Mouse (Mus musculus) retina, adult 2 months (tissue): ENCODE results near the gene Skida1.

Source experiments
- DNase-seq: peaks from one replicate; pipeline ENCODE4 v3.0.0-alpha.2; 2012; ENCODE audit warnings: low read depth, low spot score

The Skida1 gene

GRCm38 (mm10) chr2:18022886-18023285 lies 26.0 kb downstream of the Skida1 start:
- DNase-seq = no peak

- DNase-seq = no peak
Measured at GRCm38 (mm10) chr2:18019122-18019521, 29.7 kb downstream of the Skida1 start.

GRCm38 (mm10) chr2:18017321-18017720 lies 31.5 kb downstream of the Skida1 start:
- no peak for DNase-seq

- DNase-seq = no peak
Measured at GRCm38 (mm10) chr2:18016639-18017038, 32.2 kb downstream of the Skida1 start.

- DNase-seq = no peak
Measured at GRCm38 (mm10) chr2:18015581-18015980, 33.3 kb downstream of the Skida1 start.

GRCm38 (mm10) chr2:18012866-18013265 lies 36.0 kb downstream of the Skida1 start:
- no peak for DNase-seq

- no peak for DNase-seq
Measured at GRCm38 (mm10) chr2:18011226-18011625, 37.6 kb downstream of the Skida1 start.

GRCm38 (mm10) chr2:18005137-18005536 lies 43.7 kb downstream of the Skida1 start:
- DNase-seq = no peak

- no peak for DNase-seq
Measured at GRCm38 (mm10) chr2:18004286-18004685, 44.6 kb downstream of the Skida1 start.

- no peak for DNase-seq
Measured at GRCm38 (mm10) chr2:18002306-18002705, 46.5 kb downstream of the Skida1 start.

- no peak for DNase-seq
Measured at GRCm38 (mm10) chr2:17996858-17997257, 52.0 kb downstream of the Skida1 start, which contains the start of gene H2al2a. Gene H2al2a, minus strand, starts transcription at chr2:17996958.
